Mouse (Mus musculus) cerebellum, adult 8-10 months (tissue): ENCODE data around the gene Zfp1.

ENCODE experiments used
- DNase-seq: peaks from one replicate; pipeline ENCODE4 v3.0.0; 2022

Gene Zfp1

DNA sequence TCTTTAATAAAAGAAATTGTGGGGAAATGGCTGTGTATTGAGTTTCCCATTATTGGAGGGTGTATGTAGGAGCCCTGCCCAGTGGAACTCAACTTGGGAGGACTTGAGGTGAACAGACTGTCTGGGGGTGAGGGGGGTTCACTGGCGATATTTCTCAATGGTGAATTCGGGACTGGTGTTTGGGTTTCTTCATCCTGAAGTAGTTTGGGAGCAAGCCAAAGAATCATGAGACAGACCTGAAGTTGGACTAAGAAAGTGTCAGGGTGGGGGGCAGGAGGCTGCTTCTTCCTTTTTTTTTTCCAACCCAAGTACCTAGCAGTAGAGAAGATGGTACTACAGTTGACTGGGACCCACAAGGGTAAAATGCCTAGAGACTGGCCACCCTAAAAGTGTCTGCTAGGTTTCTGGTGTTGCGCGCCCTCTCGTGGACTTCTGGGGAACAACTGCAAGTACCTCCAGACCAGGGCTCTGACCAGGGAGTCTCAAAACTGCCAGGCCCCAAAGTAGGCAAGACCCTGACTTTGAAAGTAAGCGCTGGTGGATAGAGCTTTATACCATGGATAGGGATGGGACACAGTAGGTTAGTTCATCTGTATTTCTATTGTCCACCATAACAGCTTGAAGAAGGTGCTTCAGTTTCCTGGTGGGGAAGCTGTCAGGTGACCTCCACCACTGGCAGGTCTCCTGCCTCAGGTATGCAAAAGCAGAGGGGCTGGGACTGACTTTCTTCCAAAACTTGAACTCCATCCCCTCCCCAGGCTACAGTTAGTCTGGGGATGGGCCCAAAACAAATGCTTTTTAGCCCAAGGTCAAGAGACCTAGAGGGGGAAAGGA lies 17.3 kb upstream of the Zfp1 start:
- DNase-seq, result peak; percentile 81

DNA sequence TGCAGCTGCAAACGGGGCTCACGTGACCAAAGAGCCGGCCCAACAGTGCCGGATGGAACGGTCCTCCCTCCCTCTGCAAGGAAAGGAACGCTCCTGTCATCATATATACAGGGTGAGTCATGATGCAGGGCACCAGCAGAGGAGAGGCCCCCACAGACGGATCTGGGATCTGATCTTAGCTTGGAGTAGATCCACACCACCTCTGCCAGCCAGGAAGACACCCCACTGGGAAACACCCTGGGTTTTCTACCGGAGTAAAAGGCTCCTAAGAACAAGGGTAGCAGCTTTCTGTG lies 16.7 kb upstream of the Zfp1 start:
- peak; percentile 32 for DNase-seq

DNA sequence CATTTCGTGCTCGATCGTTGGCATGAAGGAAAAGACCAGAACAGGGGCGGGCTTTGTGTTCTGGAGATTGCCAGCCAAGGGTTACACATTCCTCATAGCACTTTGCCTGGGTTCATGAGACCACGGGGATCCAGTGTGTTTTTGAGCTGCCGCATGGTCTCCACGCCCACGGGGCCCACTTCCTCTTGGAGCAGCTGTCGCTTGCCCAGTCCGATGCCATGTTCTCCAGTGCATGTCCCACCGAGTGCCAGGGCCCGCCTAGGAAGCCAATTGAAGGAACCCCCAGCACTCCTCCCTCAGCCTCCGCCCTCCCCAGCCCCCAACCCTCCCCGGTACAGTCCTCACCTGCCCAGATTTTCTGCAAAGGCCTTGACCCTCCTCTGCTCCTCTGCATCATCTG lies 16.3 kb upstream of the Zfp1 start:
- no peak for DNase-seq

DNA sequence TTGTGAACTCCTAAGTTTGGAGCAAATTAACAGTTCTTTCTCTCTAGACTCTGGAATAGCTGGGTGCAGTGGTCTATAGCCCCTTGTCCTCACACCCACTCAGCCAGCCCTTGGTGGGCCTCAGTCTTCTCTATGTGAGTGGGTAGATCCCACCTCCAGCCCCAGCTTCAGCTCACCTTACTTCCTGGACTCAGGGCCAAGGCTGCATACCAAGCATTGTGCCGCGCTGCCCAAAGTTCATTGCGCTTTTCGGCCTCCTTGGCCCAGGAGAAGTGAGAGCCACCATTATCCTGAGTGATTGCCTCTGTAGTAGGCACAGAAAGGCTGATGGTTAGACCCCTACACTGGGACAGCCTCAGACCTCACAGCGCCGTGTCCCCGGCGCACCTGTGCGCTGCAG lies 15.3 kb upstream of the Zfp1 start:
- no peak for DNase-seq

DNA sequence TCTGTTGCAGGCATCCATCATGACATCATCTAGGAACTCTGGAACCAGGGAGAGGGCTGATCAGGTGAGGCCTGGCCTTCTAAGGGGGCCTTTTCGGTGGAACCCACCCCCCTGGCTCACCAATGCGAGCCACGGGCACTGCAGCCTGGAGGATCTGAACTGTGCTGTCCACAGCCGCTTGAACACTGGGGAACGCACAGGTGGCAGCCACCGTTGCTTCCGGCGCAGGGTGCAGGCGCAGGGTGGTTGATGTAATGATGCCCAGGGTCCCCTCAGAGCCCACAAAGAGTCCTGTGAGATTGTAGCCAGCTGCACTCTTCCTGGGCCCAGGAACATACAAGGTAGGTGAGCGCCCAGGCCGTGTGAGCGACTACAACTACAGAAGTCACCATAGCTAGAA lies 14.8 kb upstream of the Zfp1 start:
- DNase-seq, result no peak

DNA sequence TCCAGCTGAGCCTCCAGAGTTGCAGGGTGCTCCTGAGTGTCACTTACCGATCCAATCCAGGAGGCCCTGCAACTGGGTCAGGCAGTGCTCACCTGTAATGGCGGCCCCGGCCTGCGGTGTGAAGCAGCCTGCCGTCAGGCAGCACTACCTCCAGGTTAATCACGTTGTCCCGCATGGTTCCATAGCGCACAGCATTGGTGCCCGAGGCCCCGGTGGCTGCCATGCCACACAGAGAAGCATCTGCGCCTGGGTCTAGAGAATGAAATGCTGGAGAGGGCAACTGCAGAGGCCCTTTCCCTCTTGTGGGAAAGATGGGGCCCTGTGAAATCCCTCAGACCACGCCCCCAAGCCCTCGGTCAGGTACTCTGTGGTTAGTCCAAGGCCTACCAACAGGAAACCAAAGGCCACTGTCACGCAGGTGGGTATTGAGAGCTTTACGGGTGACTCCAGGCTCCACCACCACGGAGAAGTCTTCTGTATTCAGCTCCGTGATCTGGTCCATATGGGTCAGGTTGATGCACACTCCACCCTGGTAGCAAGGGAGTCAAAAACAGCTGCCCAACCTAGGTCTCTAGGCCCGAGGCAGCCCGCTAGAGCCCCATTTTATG lies 14.2 kb upstream of the Zfp1 start:
- no peak for DNase-seq

DNA sequence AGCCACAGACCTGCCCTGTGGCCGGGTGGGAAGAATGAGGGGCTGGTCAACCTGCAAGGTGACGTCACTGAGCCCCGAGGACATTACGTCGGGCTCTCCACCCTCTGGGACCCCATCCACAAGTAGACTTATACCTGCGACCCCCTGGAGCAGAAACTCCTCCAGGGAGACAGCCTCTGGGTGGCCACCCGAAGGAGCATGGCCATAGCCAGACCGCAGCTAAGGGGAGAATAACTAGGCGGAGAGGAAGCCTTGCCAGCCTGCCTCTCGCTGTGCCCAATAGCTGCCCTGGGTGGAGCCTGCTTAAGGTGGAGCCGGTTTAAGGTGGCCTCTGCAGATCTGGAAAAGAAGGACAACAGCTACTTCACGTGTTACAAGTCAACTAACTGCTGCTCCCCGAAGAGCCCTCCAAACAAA lies 13.1 kb upstream of the Zfp1 start, which contains the start of gene Ldhd:
Gene Ldhd (minus strand): TSS at position 270 of the 417 bp plus-strand sequence.
- peak; percentile 75 for DNase-seq

DNA sequence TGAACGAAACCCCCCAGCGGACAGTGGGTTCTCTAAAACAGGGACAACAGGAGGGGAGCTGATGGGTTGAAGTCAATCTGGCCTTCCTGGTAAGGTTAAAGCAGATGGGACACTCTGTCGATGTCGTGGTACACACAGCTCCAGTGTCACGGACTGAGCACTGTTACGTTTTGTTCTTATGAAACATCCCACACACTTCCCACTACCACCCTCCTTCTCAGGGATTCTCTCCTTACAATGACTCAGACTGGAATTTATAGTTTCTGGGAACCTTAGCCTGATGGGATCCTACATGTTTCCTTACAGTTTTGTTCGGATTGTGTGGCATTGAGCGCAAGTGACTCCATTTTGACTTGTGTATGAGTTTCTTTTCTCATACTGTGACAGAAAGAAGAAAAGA lies 11.6 kb upstream of the Zfp1 start:
- no peak for DNase-seq

DNA sequence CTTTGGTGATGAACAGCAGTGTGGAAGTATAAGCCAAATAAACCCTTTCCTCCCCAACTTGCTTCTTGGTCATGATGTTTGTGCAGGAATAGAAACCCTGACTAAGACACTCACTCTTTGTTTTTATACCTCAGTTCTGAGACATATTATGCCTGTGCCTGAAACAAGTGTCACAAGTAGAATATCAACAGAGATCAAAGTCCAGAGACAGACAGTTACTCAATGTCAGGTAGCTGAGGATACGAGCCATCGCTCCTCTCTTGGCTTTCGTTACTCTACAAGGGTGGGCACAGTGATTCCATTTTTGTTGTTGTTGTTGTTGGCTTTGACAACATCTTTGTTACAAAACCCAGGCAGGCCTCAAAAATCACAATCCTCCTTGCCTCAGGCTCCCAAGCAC lies 10.2 kb upstream of the Zfp1 start:
- DNase-seq, result no peak

DNA sequence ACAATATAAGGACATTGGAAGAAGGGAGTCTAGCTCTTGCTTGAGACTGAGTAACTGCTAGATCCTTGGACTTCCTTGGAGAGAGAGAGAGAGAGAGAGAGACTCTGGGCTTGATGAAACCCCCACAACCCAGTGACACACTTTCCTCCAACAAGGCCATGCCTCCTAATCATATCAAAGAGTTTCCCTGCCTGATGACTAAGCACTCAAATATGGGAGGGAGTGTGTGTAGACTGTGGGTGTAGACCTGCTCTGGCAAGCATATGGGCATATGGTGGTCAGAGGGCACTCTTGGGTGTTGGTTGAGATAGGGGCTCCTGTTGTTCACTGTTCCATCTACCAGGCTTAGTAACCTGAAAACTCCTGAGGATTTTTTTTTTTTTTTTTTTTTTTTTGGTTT lies 5.1 kb upstream of the Zfp1 start:
- no peak for DNase-seq

DNA sequence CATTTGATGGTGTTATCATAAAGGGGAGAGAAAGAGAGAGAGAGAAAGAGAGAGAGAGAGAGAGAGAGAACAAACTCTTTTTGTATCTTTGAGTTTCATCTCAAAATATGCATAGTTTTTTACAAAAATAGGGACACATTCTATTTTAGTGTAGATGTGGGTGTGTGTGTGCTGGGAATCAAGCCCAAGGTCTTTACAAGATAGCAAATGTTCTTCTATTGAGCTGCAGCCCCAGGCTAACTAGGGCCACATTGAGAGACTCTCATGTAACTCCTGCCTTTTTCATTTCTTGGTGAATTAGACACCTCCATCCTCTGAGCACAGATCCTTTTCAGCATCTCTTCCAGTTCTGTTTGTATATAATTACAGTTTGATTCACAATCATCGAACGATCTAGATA lies 2.1 kb upstream of the Zfp1 start:
- DNase-seq, result no peak

DNA sequence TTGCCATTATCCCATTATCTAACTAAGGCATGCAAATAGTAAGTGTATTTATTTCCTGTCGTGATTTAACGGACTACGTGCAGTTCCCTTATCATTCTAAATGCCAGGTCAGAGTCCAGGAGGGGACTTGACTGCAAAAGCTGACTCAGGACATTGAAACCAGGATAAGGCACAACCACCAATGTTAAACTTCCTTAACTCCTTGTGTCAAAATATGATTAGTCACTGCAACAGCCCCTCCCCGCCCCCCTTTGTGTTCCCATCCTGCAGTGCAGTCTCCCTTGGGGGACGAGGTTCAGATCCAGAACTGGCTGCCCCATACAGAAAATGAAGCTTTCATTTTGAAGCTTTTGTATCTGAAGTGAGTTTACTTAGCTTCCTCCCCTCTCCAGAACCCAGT lies 705 bp upstream of the Zfp1 start:
- peak; percentile 24 for DNase-seq

DNA sequence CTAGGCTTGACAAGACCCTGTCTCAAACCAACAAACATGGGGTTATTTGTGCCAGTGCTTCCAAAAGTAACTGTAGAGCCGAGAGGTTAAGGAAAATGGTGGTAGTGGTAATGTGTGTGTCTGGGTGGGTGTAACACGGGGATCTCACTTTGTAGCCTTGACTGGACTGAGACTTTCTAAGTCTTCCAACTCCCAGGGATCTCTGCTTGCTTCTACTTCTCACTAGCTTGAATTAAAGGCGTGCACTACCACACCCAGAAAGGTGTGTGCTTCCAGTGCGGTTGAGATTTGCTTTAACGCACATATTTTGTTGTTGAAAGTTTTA lies 300 bp upstream of the Zfp1 start:
- no peak for DNase-seq

DNA sequence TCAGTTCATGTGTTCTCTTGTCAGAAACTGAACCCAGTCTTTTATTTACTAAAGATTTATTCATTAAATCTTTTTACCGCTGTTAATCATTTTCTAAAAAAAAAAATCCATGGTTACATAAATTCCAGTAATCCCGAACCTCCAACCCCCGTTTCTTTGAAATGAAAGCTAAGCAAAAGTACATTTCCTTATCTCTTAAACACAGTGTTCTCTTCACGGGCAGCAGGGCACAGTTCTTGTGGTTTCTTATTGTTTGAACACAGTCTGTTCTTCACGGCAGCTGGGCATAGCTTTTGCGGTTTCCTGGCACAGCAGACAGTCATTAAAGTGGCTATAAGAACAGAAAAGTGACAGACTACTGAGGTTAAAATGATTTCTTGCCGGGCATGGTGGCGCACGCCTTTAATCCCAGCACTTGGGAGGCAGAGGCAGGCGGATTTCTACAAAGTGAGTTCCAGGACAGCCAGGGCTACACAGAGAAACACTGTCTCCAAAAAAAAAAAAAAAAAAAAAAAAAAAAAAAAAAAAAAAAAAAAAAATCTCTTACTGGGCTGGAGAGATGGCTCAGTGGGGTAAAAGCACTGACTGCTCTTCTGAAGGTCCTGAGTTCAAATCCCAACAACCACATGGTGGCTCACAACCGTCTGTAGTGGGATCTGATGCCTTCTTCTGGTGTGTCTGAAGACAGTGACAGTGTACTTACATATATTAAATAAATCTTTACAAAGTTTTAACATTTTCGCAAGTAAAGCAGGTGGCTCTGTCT lies 1.3 kb downstream of the Zfp1 start:
- DNase-seq, result peak; percentile 14

DNA sequence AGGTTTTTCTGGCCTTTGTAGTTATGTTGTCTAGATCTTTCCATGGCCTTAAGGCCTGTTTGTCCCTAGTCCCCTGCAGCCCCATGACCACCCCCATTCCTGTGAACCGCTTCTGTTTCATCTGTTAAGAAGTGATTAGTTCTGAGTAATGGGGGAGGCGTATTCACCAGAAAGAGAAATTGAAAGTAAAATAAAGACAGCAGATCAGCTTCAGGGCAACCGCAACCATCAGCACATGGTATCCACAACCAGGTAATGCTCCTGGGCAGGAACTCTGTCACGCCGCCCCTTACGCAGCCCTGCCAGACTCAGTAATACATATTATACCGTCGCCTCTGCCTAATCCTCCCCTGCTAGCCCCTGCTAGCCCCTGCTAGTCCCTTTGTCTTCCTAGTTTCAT lies 2.5 kb downstream of the Zfp1 start:
- no peak for DNase-seq

DNA sequence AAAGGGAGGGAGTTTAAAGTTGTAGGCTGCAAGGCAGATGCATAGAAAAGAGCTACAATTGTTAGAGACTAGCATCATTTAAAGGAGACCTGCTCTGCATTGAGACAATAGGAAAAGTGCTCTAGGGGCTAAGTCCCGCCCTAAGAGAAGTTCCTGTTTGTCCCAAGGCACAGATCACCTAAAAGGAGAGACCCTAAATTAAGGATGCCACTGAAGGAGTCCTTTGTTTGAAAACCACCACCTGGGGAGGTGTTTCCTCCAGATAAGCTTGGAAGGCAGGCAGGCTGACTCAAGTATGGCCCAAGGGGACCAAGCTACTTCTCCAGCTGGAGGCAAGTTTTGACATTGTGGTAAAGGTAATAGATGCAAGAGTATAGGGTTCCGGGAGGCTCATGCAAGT lies 5.6 kb downstream of the Zfp1 start:
- no peak for DNase-seq

DNA sequence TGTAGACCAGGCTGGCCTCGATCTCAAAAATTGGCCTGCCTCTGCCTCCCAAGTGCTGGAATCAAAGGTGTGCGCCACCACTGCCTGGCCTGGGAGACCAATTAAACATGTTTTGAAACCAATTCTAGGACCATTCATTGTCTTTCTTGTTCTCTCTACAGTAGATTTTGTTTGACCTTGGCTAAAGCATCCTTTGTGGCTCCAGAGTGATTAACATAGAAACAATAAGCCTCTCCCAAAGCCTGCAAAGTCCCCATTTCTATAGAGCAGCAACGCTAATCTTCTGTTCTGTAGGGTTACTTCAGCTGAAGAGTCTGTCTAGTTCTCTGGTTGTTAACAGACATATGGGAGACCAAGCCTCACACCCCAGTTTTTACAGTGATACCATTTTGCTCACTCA lies 7.5 kb downstream of the Zfp1 start:
- no peak for DNase-seq

DNA sequence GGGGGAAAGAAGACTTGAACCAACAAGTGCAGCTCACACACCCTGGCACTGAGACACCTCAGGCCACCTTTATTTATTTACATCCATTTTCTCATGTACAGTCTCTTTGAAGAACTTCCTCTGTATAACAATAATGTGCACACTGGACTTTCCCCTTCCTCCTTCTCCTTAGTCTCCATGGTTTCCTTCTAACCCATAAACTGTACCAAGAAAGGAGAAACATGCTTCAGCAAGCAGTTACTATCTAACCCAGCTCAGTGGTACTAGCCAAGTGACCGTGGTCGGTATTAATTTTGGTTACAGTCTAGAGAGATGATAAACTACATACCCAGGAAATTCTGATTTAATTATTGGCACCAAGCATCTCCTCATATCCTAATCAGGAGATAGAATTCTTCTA lies 10.3 kb downstream of the Zfp1 start:
- no peak for DNase-seq

DNA sequence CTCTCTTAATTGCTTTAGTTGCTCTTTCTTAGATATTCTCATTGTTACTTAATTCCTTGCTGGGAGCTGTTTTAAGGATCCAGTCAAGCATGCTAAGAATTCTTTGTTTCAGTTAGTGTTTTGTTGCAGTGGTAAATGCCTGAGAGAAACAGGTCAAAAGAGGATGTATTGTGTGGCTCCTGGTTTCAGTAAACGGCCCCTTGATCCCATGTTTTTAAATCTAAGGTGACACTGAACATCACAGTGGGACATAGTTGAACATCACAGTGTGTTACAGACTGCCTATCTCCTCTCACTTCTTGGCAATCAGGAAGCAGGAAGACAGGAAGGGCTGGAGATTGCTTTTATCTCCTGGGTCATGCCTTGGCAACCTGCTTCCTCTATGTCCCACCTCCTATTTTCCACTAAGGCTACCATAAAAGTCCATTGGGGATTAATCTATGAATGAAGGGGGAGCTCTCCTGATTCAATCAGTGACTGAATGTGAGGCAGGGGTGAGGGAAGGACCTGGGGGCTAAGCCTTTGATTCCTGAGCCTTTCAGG lies 14.2 kb downstream of the Zfp1 start:
- no peak for DNase-seq

DNA sequence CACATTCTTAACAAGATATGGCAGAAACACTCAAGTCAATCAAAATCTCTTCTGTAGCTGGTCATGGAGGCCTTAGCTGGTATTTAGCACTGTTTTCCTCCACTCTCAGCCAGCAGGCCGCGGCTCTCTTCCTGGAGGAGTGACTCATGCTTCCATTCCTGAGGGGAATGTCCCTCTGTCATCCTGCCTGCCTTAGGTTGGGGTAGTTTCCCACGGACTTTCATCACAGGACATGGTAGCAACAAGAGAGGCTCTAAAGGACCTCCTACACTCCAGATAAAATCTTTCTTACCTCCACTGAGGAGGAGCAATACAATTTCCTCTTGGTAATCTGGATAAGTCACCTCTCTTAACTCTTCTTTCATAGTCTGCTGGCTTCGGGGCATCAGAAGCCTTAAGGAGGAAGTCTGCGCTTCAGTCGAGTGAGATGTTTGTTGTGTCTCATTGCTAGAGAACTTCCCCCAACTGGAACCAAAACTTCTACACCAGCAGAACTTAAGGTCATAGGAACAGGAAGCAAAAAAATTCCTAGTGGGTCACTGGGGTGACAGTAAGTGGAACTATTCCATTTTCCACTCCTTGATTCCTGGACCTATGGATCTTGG lies 15.7 kb downstream of the Zfp1 start:
- no peak for DNase-seq

DNA sequence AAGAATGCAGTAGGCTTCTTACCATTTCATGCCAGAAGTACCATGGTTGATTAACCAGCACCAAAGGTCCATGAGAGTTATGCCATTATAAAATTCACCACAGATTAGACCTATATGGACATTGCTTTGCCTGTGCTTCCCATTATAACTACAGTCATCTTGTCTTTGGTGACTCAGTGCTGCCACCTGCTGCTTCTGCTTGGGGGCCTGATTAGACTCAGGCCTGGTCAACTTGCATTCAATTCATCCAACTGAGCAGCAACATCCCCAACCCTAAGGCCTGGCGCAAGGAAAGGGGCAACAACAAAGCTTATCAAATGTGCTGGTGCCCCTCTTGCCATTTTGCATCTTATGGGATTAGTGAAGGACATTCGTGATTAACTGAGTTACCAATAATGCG lies 19.3 kb downstream of the Zfp1 start:
- DNase-seq, result peak; percentile 79

DNA sequence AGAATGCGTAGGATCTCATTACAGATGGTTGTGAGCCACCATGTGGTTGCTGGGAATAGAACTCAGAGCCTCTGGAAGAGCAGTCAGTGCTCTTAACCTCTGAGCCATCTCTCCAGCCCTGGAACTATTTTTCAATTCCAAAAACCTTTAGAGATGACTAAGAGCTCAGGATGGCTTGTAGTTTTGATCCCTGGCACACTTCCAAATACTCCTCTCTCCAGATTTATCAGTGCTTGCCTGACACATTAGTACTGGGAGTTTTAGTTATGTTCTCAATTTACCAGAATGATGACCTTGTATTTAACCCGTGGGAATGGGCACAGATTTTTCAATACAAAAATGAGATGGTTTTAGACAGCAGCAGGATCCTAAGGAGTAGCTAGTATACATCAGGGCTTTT lies 23.6 kb downstream of the Zfp1 start:
- DNase-seq, result no peak

DNA sequence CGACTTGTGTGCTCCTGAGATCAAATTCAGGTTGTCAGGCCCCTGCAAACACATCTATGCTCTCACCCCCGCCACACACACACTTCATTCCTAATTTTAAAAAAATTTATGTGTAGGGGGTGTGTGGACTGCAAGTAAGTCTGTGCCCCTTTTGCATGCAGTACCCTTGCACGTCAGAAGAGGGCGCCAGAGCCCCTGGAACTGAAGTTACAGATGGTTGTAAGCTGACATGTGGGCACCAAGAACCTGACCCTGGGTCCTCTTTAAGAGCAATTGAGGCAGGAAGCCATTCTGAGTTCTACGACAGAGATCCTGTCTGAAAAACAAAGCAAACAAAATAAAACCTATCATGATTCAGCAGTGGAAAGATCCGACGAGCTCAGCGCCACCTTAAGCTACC lies 33.0 kb downstream of the Zfp1 start:
- no peak for DNase-seq

DNA sequence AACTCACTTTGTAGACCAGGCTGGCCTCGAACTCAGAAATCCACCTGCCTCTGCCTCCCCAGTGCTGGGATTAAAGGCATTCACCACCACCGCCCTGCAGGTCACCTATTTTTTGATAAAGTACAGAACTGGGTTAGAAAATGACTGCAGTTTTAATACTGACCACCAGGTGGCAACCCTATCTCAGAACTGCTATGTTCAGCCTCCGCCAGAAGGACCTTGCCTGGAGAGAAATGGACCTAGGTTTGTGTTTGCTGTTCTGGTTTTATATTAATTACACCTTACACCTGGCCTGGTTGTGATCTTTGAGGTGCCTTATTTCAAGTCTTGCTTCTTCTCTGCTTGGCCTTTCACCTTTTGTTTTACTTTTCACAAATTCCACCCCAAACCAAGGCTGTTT lies 34.9 kb downstream of the Zfp1 start:
- DNase-seq, result peak; percentile 73
